Mouse (Mus musculus) hindbrain, embryonic 11.5 days (tissue): ENCODE measurements around the gene Gas7. TPM values are rescaled to one million over a fixed set of nuclear protein-coding genes. Genes with fewer than 3 reads are reported as not detected.

Experiments used
- ATAC-seq: fragments of 200-750 bp; cut with Nextera tagmentation; 2 replicates; pipeline ENCODE4 v1.8.0; 2017; ENCODE audit warnings: mild to moderate bottlenecking, moderate TSS enrichment, moderate library complexity; ENCODE audit not compliant: low FRiP score
- DNase-seq: peaks from one replicate; pipeline ENCODE4 v3.0.0-alpha.2; 2015; ENCODE audit warnings: low spot score
- H3K27ac ChIP-seq: fragments of 300-500 bp; sonication (generic); 2 replicates; pipeline ENCODE4 v1.5.1; 2014; ENCODE audit warnings: mild to moderate bottlenecking, low read depth, low read length
- H3K27me3 ChIP-seq: fragments of 300-500 bp; sonication (generic); 2 replicates; pipeline ENCODE4 v1.6.1; 2014; ENCODE audit warnings: mild to moderate bottlenecking, low read length, moderate library complexity, mixed read lengths; ENCODE audit not compliant: control insufficient read depth, insufficient read depth
- H3K36me3 ChIP-seq: fragments of 300-500 bp; sonication (generic); 2 replicates; pipeline ENCODE4 v1.6.1; 2014; ENCODE audit warnings: mild to moderate bottlenecking, low read length, moderate library complexity, mixed read lengths; ENCODE audit not compliant: control insufficient read depth, insufficient read depth
- H3K4me1 ChIP-seq: fragments of 300-500 bp; sonication (generic); replicated peaks from 2 replicates; pipeline ENCODE4 v1.6.1; 2014; ENCODE audit warnings: low read length, mixed read lengths; ENCODE audit not compliant: control insufficient read depth, insufficient read depth
- H3K4me2 ChIP-seq: fragments of 300-500 bp; sonication (generic); replicated peaks from 2 replicates; pipeline ENCODE4 v1.6.1; 2014; ENCODE audit warnings: mild to moderate bottlenecking, low read depth, low read length
- H3K4me3 ChIP-seq: fragments of 300-500 bp; sonication (generic); 2 replicates; pipeline ENCODE4 v1.5.1; 2014; ENCODE audit warnings: low read depth, low read length
- H3K9ac ChIP-seq: fragments of 300-500 bp; sonication (generic); 2 replicates; pipeline ENCODE4 v1.6.1; 2014; ENCODE audit warnings: low read depth, low read length
- H3K9me3 ChIP-seq: fragments of 300-500 bp; sonication (generic); 2 replicates; pipeline ENCODE4 v1.6.1; 2016; ENCODE audit warnings: low read length; ENCODE audit not compliant: control insufficient read depth
- WGBS: fragments of 180-500 bp; shearing (Covaris S2); extraction: QIAGEN DNeasy Blood & Tissue Kit; methylation state at CpG from one replicate; pipeline ENCODE4 v1.1.7; 2014; 5-methylcytosine and 5-hydroxymethylcytosine counted together
- polyA plus RNA-seq: library from polyadenylated mRNA; unstranded; fragments of >200 nt; fragmentation: Nextera tagmentation; extraction: Ambion mirVana; gene quantifications from 2 replicates; pipeline ENCODE4 v1.2.1, GENCODE M21; 2014

Gene Gas7
- polyA plus RNA-seq, 1 experiment from 2014 or later: 4.2 TPM

GRCm38 (mm10) chr11:67721485-67721884, 266.2 kb downstream of the Gas7 start:
- H3K9ac ChIP-seq: no peak overlapping the region
- H3K27ac ChIP-seq: no peak overlapping the region
- no peak overlapping the region for H3K4me2 ChIP-seq
- no peak for ATAC-seq
- no peaks in the 10 kb centered on the region for H3K9me3 ChIP-seq
- no peaks in the 10 kb centered on the region for H3K27me3 ChIP-seq
- DNase-seq: no peak
- 94% methylated on average over 5 of the region's 5 CpGs for WGBS
- H3K4me1 ChIP-seq: no peaks in the 10 kb centered on the region
- no peak overlapping the region for H3K4me3 ChIP-seq
- H3K36me3 ChIP-seq: no peaks in the 10 kb centered on the region

- Histone ChIP-seq H3K4me3 (no peak overlapping the region), H3K27ac (no peak overlapping the region), H3K4me1 (no peaks in the 10 kb centered on the region), H3K36me3 (no peaks in the 10 kb centered on the region), H3K27me3 (no peaks in the 10 kb centered on the region), H3K9me3 (no peaks in the 10 kb centered on the region), H3K4me2 (no peak overlapping the region), H3K9ac (no peak overlapping the region)
- no peak for DNase-seq
- WGBS: 52% methylated on average over 7 of the region's 7 CpGs
- no peak for ATAC-seq
These were observed 267.3 kb downstream of the Gas7 start for GRCm38 (mm10) chr11:67722399-67723156.

GRCm38 (mm10) chr11:67723231-67724013, 268.2 kb downstream of the Gas7 start:
- no peaks in the 10 kb centered on the region for H3K27me3 ChIP-seq
- H3K27ac ChIP-seq: no peak overlapping the region
- H3K4me1 ChIP-seq: no peaks in the 10 kb centered on the region
- no peak overlapping the region for H3K4me2 ChIP-seq
- WGBS: 78% methylated on average over 8 of the region's 8 CpGs
- DNase-seq (no peak), ATAC-seq (no peak)
- H3K4me3 ChIP-seq: no peak overlapping the region
- no peak overlapping the region for H3K9ac ChIP-seq
- H3K36me3 ChIP-seq: no peaks in the 10 kb centered on the region
- H3K9me3 ChIP-seq: no peaks in the 10 kb centered on the region

GRCm38 (mm10) chr11:67727095-67727494, 271.9 kb downstream of the Gas7 start:
- no peak overlapping the region for H3K4me2 ChIP-seq
- no peaks in the 10 kb centered on the region for H3K4me1 ChIP-seq
- no peaks in the 10 kb centered on the region for H3K27me3 ChIP-seq
- 82% methylated on average over 6 of the region's 6 CpGs for WGBS
- H3K9ac ChIP-seq: no peak overlapping the region
- DNase-seq (no peak), ATAC-seq (no peak)
- H3K9me3 ChIP-seq: no peaks in the 10 kb centered on the region
- no peaks in the 10 kb centered on the region for H3K36me3 ChIP-seq
- no peak overlapping the region for H3K27ac ChIP-seq
- no peak overlapping the region for H3K4me3 ChIP-seq

- H3K36me3 ChIP-seq: no peaks in the 10 kb centered on the region
- H3K9ac ChIP-seq: no peak overlapping the region
- H3K9me3 ChIP-seq: no peaks in the 10 kb centered on the region
- no peak for ATAC-seq
- no peak for DNase-seq
- no peak overlapping the region for H3K4me3 ChIP-seq
- no peaks in the 10 kb centered on the region for H3K4me1 ChIP-seq
- no peak overlapping the region for H3K4me2 ChIP-seq
- no peaks in the 10 kb centered on the region for H3K27me3 ChIP-seq
- H3K27ac ChIP-seq: no peak overlapping the region
These were observed 273.5 kb downstream of the Gas7 start for GRCm38 (mm10) chr11:67728726-67729125.

GRCm38 (mm10) chr11:67731056-67731455, 275.8 kb downstream of the Gas7 start:
- no peak overlapping the region for H3K4me3 ChIP-seq
- 96% methylated on average over 2 of the region's 2 CpGs for WGBS

GRCm38 (mm10) chr11:67733726-67734125, 278.5 kb downstream of the Gas7 start:
- 70% methylated on average over 1 of the region's 1 CpGs for WGBS
- H3K4me1 ChIP-seq: no peaks in the 10 kb centered on the region
- H3K27ac ChIP-seq: no peak overlapping the region
- ATAC-seq (no peak), DNase-seq (no peak)
- H3K4me2 ChIP-seq: no peak overlapping the region
- H3K36me3 ChIP-seq: no peaks in the 10 kb centered on the region
- no peaks in the 10 kb centered on the region for H3K9me3 ChIP-seq
- no peaks in the 10 kb centered on the region for H3K27me3 ChIP-seq
- no peak overlapping the region for H3K9ac ChIP-seq
- no peak overlapping the region for H3K4me3 ChIP-seq

More at GRCm38 (mm10) chr11:67731056-67731455, 275.8 kb downstream of the Gas7 start:
- ATAC-seq (no peak), DNase-seq (no peak)
- H3K9ac ChIP-seq: no peak overlapping the region
- no peaks in the 10 kb centered on the region for H3K4me1 ChIP-seq
- H3K27ac ChIP-seq: no peak overlapping the region
- H3K4me2 ChIP-seq: no peak overlapping the region
- H3K27me3 ChIP-seq: no peaks in the 10 kb centered on the region
- no peaks in the 10 kb centered on the region for H3K36me3 ChIP-seq
- no peaks in the 10 kb centered on the region for H3K9me3 ChIP-seq

- ATAC-seq: no peak
- Histone ChIP-seq H3K9ac (no peak overlapping the region), H3K4me1 (no peaks in the 10 kb centered on the region), H3K4me3 (no peak overlapping the region), H3K27ac (no peak overlapping the region), H3K4me2 (no peak overlapping the region), H3K27me3 (no peaks in the 10 kb centered on the region), H3K36me3 (no peaks in the 10 kb centered on the region), H3K9me3 (no peaks in the 10 kb centered on the region)
- no peak for DNase-seq
- WGBS: 81% methylated on average over 3 of the region's 3 CpGs
These were observed 279.4 kb downstream of the Gas7 start for GRCm38 (mm10) chr11:67734597-67734996.

- Histone ChIP-seq H3K4me3 (no peak overlapping the region), H3K27me3 (no peaks in the 10 kb centered on the region), H3K9me3 (no peaks in the 10 kb centered on the region), H3K9ac (no peak overlapping the region), H3K36me3 (no peaks in the 10 kb centered on the region), H3K4me2 (no peak overlapping the region), H3K27ac (no peak overlapping the region), H3K4me1 (no peaks in the 10 kb centered on the region)
- ATAC-seq (no peak), DNase-seq (no peak)
- 85% methylated on average over 6 of the region's 6 CpGs for WGBS
These were observed 283.1 kb downstream of the Gas7 start for GRCm38 (mm10) chr11:67738345-67738744.
